Mouse (Mus musculus) gastrocnemius, postnatal 10 days (tissue): ENCODE measurements around the gene Amy2a3. TPM values are rescaled to one million over a fixed set of nuclear protein-coding genes. Genes with fewer than 3 reads are reported as not detected.
"Not testable (repeated sequence)": the region's sequence is repeated elsewhere in the genome, so short reads cannot be mapped to it uniquely, and the experiment has no call there.

ENCODE experiments used
- DNase-seq: peaks from one replicate; pipeline ENCODE4 v3.0.0; 2021; ENCODE audit warnings: mixed read lengths
- long read RNA-seq, 2 experiments: library from polyadenylated mRNA; stranded (forward); transcript quantifications; one replicate each; pipeline ENCODE4 v2.0.0; 2021
- total RNA-seq, 2 experiments: library from RNA; stranded (reverse); gene quantifications; 2 replicates each; pipeline ENCODE4 v1.2.3; 2021

The Amy2a3 gene
- not detected for total RNA-seq
- long read RNA-seq, experiment 1, result 0 reads
- long read RNA-seq, experiment 2, result 0 reads

- not testable (repeated sequence) for DNase-seq
These were observed at the start of gene Amy2a3 for GRCm38 (mm10) chr3:113323952-113324351. Gene Amy2a3 (minus strand): TSS chr3:113324052.

DNA sequence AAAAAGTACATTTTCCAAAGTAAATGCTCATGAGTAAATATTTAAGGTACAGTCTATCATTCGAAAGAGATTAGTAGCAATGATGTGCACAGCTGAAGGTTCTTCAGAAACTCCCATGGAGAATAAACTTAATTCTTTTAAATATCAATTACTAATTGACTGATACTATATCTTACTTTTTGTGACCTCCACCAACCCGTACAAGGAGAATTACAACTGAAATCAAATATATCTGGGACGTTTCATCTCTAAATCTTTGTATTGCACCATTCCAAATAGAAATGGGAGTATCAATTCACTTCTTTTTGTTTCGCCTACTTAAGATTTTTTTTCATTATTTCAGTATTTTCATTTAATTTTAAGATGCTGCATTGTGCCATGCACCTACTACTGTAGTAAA, 32.7 kb upstream of the Amy2a3 start, which contains the start of gene Amy2a2:
TSS of gene Amy2a2 (minus strand) at position 101 of the 400 bp plus-strand sequence.
- not testable (repeated sequence) for DNase-seq

- DNase-seq, result not testable (repeated sequence)
These were observed 21.6 kb upstream of the Amy2a3 start for GRCm38 (mm10) chr3:113345484-113345883.

GRCm38 (mm10) chr3:113312937-113313336, 10.9 kb downstream of the Amy2a3 start:
- not testable (repeated sequence) for DNase-seq

- DNase-seq, result not testable (repeated sequence)
These were observed 32.5 kb downstream of the Amy2a3 start, which contains the start of gene Amy2a4 for GRCm38 (mm10) chr3:113291349-113291748. Gene Amy2a4 (minus strand): TSS chr3:113291449.

GRCm38 (mm10) chr3:113280285-113280684, 43.6 kb downstream of the Amy2a3 start:
- not testable (repeated sequence) for DNase-seq

DNA sequence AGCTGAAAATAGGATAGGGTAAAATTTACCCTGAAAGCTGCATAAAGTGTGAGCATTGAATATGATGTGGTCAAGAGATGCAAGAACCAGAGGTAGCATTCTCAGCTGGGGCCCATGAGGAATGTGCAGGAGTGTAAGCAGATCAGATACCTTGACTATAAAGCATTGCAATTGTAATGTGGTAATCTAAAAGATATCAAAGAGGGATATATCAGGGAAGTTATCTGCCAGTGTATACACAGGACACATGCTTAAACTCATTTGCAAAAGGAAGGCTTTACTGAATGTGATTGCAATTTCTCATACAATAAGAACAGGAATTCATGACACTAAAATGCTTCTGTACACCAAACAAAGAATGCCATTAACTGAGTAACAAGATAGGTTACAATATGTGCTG, 44.3 kb downstream of the Amy2a3 start:
- not testable (repeated sequence) for DNase-seq

Other genes with a start within 250 kb of the Amy2a3 start
- not detected for gene Amy2a5, start 65.2 kb downstream of the Amy2a3 start, total RNA-seq
- gene Amy2a4, start 32.6 kb downstream of the Amy2a3 start, total RNA-seq, result not detected
- gene Amy2a2, start 32.6 kb upstream of the Amy2a3 start, total RNA-seq, result not detected
- not detected for gene Amy2a1, start 208.4 kb upstream of the Amy2a3 start, total RNA-seq